Mouse (Mus musculus): ENCODE results near the gene Shtn1.

Shtn1 gene

GRCm38 (mm10) chr19:59075472-59076101 lies at the start of gene Shtn1:
Gene Shtn1 (minus strand): TSS chr19:59076100.
- in situ Hi-C loops (cut with MboI, MseI) = no loop called here

GRCm38 (mm10) chr19:59114152-59114551 lies 38.3 kb upstream of the Shtn1 start:
- in situ Hi-C loops (cut with MboI, MseI) = no loop called here

DNA sequence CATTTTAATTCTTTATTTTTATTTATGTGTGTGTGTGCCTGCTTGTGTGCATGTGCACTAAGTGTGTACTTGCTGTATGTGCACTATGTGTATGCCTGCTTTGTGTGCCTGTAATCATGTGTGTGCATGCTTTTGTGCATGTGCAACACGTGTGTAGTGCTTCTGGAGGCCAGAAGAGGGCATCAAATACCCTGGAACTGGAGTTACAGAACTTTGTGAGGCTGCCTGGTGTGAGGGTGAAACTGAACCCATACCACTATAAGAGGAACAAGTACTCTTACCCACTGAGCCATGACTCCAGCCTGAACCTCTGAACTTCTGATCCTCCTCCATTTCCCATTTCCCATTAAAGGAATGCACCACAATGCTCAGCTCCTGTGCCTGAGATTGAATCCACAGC lies 34.0 kb upstream of the Shtn1 start:
- in situ Hi-C loops (cut with MboI, MseI) = no loop called here

DNA sequence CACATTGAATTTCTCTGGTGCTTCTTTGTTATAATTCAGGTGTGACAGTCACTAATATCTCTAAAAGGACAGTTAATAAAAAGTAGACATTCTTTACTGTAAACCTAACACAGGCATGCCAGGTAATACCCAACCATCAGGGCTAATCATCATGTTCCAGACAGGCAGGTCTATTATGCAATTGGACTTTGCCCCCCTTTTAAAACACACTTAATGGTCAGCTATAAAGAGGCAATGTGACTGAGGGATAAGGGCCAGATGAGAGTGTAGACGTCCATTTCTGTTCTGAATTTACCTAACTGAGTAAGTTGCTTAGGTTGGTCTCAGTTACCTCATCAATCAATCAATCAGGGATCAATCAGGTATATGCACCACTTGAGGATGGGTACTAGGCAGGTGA lies 22.4 kb upstream of the Shtn1 start:
- in situ Hi-C loops (cut with MboI, MseI) = no loop called here

DNA sequence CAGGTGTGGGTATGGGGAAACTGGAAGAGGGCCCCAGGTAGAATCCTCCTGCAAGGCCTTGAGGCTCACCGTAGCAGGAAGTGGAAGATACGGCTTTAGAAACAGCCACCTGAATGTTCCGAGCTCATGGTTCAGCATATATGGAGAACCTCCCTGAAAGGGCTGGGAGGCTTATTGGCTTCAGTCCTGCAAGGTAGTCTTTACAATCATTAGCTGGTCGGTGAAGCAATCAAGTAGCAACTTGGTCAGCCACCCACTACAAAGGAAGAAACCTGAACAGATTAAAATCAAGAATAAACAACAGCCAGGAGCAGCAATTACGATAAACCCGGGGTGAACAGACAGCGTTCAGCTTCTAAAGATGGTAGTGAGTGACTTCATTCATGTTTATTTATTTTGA lies 16.4 kb upstream of the Shtn1 start:
- in situ Hi-C loops (cut with MboI, MseI) = no loop called here

- in situ Hi-C loops (cut with MboI, MseI) = no loop called here
Measured at GRCm38 (mm10) chr19:59090337-59090736, 14.4 kb upstream of the Shtn1 start.

DNA sequence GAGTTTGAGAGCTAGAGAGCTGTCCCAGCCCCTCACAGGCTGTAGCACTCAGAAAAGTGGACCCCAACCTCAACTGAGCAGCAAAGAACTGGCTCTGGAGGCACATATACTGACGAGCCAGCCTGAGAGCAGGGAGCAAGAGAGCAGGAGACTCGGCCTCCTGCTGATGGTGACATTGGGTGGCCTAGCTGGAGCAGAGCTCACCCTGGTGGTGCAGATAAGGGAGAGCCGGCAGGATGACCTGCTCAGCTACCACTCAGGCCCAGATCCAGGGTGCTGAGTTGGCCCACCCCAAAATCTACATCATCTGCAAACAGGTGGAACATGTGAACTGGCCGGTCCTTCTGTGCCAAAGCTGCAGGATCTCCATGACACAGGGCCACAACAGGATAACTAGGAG lies 8.4 kb upstream of the Shtn1 start:
- in situ Hi-C loops (cut with MboI, MseI) = no loop called here

GRCm38 (mm10) chr19:59076131-59076530 lies 231 bp upstream of the Shtn1 start:
- in situ Hi-C loops (cut with MboI, MseI) = no loop called here

DNA sequence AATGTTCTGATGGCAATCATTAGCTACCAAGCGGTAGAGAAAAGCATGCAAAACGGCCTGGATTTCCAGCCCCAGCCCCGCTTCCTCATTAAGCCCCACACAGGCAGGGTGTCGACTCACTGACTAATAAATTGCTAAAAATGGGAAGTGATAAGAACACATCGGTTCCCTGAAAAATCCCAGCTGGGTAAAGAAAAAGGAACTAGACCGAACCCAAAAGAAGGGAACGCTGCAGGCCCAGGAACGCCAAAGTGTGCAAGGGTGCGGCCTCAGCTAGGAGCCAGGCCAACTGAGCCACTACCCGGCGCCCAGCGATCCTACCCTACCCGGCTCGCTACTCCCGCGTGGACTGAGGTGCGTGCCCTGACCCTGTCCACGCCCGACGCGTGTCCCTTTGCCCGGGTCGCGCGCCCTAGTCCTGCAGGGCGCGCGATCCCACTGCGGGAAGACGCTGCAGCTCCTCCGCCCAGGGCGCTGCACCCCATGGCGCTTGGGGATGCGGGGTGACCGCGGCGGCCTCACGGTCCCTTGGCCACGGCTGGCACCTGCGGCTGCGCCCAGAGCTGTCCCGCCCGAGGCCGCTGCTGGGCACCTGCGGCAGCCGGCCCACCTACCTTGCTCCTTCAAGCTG lies 944 bp downstream of the Shtn1 start:
- in situ Hi-C loops (cut with MboI, MseI) = no loop called here

DNA sequence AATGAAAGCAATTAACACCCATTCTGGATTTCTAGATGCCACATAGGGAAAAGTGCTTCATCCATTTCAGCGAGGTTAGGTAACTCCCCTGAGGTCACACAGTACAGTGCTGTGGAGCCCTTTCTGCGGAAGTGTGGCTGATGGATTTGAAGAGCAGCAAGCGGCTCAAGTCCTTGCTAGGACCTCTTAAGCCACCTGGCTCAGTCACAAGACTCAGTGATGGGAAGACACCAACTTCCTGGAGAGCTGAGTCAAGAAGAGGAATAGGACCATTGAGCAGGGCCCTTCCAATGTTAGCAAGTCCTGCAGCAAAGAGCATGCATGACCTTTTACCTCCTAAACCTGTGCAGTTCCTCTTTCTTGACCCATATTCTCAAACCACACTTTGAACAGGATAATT lies 1.5 kb downstream of the Shtn1 start:
- in situ Hi-C loops (cut with MboI, MseI) = no loop called here

DNA sequence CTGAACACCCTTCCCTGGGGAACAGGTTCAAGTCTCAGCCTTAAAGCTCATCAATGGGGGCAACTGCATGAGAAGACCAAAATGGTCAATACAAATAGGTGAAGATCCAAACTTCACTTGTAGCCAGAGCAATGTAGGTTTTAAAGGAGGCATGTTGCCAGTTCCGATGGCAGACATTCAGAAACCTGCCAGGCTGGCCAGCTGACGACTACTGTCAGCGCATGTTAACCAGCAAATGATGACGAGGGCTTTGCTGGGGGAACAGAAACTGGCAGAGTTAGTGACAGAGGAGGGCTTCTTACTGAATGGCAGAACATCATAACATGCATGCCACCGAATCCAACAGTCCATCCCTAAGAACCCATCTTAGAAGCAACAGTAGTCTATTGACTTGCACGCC lies 2.9 kb downstream of the Shtn1 start:
- in situ Hi-C loops (cut with MboI, MseI) = no loop called here

DNA sequence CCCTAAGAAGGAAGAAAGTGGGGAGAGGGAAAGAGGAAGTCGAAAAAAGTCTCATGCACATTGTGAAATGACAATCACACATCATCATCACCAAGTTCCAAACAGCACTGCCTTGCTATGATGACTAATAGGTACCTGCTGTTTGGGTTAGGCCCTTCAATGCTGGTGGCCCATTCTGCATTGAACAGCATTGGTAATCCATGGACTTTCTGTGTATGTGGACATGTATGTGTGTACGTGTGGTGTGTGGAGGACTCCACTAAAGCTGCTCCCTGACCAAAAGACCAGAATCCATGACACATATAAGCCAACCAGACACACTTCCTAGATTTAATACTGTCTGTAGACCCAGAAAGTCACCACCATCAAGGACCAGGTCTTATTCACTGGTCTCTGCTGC lies 3.9 kb downstream of the Shtn1 start:
- in situ Hi-C loops (cut with MboI, MseI) = no loop called here

DNA sequence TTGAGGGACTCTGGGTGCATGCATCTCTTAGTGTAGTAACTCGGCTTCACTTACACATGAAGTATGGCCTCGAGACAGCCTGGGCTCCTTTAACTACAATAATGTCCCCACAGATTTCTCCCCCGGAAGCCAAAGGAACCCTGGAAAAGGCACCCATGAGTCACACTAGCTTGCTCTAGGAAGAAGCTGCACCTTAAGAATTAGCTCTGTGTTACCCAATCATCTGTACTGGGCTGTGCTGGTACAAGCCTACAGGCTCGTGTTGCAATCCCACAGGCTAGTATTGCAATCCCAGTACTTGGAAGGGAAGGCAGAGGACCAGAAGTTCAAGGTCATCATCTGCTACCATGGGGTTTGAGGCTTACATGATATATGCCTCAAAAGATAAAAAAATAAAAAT lies 4.5 kb downstream of the Shtn1 start:
- in situ Hi-C loops (cut with MboI, MseI) = no loop called here

DNA sequence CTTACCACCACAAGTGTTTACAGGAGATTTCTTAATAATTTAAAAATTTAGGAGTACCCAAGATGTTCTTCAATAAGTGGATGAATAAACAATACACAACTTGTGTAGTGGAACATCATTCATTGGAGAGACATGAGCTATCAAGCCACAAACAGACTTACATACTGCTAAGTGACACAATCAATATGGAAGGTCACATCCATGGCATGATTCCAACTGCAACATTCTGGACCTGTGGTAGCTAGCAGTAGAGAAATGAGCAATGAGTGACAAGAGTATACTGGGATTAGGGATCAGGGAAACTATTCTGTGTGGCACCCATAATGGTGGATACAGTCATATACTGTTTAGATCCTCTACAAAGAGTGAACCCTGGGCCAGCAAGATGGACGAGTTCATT lies 8.2 kb downstream of the Shtn1 start:
- in situ Hi-C loops (cut with MboI, MseI) = no loop called here

DNA sequence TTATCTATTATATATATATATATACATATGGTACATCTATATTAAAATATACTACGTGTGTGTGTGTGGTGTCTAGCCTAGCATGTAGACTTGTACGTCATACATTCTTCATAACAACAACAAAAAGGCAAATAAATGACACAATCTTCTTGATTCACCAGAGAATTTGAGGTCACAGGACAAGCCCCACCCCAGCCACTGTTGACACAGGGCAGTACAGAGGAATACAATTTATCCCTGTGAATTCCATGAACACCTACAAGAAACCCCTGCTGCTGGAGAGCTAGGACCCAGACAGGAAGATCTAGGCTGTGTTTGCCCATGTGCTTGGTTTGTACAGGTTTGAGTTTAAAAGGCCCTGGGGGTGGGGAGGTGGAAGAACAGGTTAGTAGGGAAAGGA lies 9.2 kb downstream of the Shtn1 start:
- in situ Hi-C loops (cut with MboI, MseI) = no loop called here

GRCm38 (mm10) chr19:59066115-59066514 lies 9.8 kb downstream of the Shtn1 start:
- in situ Hi-C loops (cut with MboI, MseI) = no loop called here

GRCm38 (mm10) chr19:59064616-59065015 lies 11.3 kb downstream of the Shtn1 start:
- in situ Hi-C loops (cut with MboI, MseI) = no loop called here

DNA sequence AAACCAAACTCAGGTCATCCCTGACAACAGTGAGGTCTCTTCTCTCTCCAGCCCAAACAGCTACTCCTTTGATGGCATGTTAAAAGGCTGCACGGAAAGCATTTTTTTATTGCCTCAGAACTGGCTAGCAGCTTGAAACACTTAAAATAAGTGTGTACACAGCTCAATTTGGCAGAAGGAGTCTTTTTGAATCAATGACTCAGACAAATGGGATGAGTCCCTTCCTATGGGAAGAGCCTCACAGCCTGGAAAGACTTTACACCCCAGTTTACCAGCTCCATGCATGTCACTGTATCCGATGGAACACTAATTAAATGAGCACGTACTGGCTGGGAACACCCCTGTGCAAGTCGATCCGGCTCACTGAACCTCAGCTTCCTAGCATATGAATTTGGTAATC lies 12.3 kb downstream of the Shtn1 start:
- in situ Hi-C loops (cut with MboI, MseI) = no loop called here

DNA sequence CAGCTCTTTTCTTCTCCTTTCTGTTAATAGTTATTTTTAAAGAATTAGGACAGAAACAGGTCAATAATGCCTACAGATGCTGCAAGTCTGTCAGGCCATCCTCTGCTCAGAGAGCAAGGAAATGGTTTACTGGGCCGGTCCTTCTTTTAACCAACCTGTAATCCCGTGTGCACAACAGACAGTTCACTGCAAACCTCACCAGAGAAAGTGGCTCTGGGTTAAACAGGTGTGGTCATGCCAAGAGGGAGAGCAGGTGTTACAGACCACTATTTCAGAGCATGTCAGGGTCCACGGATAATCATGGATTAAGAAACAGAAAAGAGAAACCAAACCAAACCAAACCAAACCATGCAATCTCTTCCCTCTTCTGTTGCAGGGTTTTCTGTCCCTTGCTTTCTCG lies 17.8 kb downstream of the Shtn1 start:
- in situ Hi-C loops (cut with MboI, MseI) = no loop called here

DNA sequence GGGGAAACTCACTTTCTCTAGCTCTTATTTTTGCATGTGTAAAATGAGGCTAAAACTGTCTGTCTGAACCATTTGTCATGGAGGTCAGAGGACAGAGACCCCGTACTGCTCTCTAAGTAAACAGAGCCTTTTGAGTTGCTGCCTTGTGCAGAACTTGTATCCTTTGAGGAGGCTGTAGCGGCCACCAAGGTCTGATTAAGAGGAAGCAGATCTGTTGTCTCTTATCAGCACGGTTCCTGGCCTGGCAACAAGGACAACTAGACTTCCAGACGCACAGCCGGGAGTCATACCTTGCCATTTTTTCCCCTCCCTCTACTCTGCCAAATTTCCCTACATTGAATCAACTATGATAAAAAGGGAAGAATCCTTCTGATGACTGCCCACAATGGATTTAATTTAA lies 18.5 kb downstream of the Shtn1 start:
- in situ Hi-C loops (cut with MboI, MseI) = no loop called here

GRCm38 (mm10) chr19:59054632-59054951 lies 21.3 kb downstream of the Shtn1 start:
- in situ Hi-C loops (cut with MboI, MseI) = no loop called here

- in situ Hi-C loops (cut with MboI, MseI) = no loop called here
Measured at GRCm38 (mm10) chr19:59053931-59054631, 21.8 kb downstream of the Shtn1 start.

- in situ Hi-C loops (cut with MboI, MseI) = no loop called here
Measured at GRCm38 (mm10) chr19:59052783-59053490, 23.0 kb downstream of the Shtn1 start.

Data from T-helper 1 cell (primary cell).